Mouse (Mus musculus) small intestine, adult 2 months (tissue): Measurements from ENCODE around the gene Taar7b. TPM values are rescaled to one million over a fixed set of nuclear protein-coding genes. Genes with fewer than 3 reads are reported as not detected.

ENCODE experiments used
- H3K27ac ChIP-seq: fragments of 200-500 bp; 2 replicates; pipeline ENCODE4 v1.5.1; 2012; ENCODE audit warnings: low read depth, low read length, control low read depth, inconsistent platforms; ENCODE audit not compliant: insufficient read depth
- H3K27me3 ChIP-seq: fragments of 200-500 bp; 2 replicates; pipeline ENCODE4 v1.6.1; 2012; ENCODE audit warnings: mild to moderate bottlenecking, moderate library complexity, low read length, inconsistent platforms; ENCODE audit not compliant: control insufficient read depth, insufficient read depth
- H3K36me3 ChIP-seq: fragments of 200-500 bp; 2 replicates; pipeline ENCODE4 v1.6.1; 2012; ENCODE audit warnings: mild to moderate bottlenecking, low read length, control low read depth, inconsistent platforms; ENCODE audit not compliant: control insufficient read depth, insufficient read depth
- H3K4me1 ChIP-seq: fragments of 200-500 bp; 2 replicates; pipeline ENCODE4 v1.6.1; 2012; ENCODE audit warnings: low read length, inconsistent platforms, mixed read lengths; ENCODE audit not compliant: control insufficient read depth, insufficient read depth, insufficient read length
- H3K4me3 ChIP-seq: fragments of 200-500 bp; 2 replicates; pipeline ENCODE4 v1.5.1; 2012; ENCODE audit warnings: low read depth, mild to moderate bottlenecking, control low read depth, inconsistent platforms, low read length, moderate library complexity
- CTCF ChIP-seq: fragments of 200-500 bp; IDR thresholded peaks from 2 replicates; pipeline ENCODE4 v1.5.1; 2012; ENCODE audit warnings: low read depth, mild to moderate bottlenecking, control low read depth, inconsistent platforms, low read length, moderate library complexity, mixed read lengths; ENCODE audit not compliant: insufficient replicate concordance, insufficient read length; ENCODE audit errors: extremely low read depth
- POLR2A ChIP-seq: fragments of 200-500 bp; IDR thresholded peaks from 2 replicates; pipeline ENCODE4 v1.6.1; 2012; ENCODE audit warnings: low read depth, mild to moderate bottlenecking, control low read depth, inconsistent platforms, low read length, moderate library complexity
- WGBS: fragments of 180-500 bp; shearing (Covaris S2); methylation state at CpG from one replicate; pipeline ENCODE4 v1.1.7; 2018; 5-methylcytosine and 5-hydroxymethylcytosine counted together
- polyA plus RNA-seq: library from polyadenylated mRNA; depleted of rRNA; stranded (reverse); fragments of >200 nt; gene quantifications from 2 replicates; pipeline ENCODE4 v1.2.3, GENCODE M21; 2012

The Taar7b gene
- polyA plus RNA-seq, 1 experiment: not detected

DNA sequence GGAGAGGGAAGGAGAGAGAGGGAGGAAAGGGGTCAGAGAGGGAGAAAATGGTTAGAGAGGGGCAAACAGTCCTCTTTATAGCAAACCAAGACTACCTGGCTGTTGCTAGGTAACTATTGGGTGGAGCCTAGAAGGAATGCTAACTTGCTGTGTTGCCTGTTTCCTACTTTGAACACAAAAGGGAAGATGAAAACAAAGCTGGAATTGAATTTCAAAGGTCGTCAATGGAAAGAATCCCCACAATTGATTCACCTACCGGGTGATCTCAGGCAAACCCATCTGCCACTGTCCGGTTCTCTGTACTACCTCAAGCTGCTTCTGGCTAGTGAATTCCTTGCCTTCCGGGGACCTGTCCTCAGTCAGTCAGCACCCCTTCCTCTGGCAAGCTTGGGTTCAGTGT is 21.8 kb upstream of the Taar7b start:
- Histone ChIP-seq H3K36me3 (no peaks in the 10 kb centered on the region), H3K27ac (no peak overlapping the region), H3K27me3 (no peaks in the 10 kb centered on the region), H3K4me1 (no peaks in the 10 kb centered on the region), H3K4me3 (no peak overlapping the region)
- WGBS: 45% methylated on average over 4 of the region's 4 CpGs
- TF ChIP-seq POLR2A (no peak), CTCF (no peak)

DNA sequence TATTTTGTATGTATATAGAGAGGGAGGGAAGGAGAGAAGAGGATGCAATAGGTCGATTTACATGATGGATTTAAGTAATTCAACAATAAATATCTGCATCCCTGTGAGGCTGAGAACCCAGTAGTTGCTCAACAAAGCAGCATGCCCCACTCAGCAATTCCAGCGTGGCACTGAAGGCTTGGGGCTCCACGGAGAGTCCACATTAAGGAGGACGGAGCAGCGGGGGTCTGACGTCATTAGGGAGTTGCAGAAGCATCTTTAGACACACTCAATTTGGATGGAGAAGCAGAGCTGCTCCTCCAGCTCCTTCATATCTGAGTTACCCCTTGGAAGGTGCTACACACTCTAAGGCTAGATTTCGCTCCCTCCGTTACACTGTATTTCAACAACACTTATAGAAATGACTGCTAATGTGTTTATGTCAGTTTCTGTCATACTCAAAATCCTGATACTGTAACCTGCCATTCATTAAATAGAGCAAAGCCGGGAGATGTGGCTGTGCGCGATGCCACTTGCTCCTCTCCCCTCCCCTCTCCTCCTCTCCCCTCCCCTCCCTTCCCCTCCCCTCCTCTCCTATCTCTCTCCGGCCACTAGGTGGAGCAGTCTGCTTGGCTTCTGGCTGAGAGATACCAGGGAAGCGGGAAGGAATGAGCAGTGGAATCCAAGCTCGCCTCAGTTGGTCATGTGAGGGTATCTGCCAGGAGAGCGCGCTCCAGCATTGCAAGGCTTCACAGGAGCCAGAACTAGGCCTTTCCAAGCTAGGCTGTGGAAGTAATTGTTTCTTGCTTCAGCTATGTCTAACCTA is 20.6 kb upstream of the Taar7b start:
- Histone ChIP-seq H3K27ac (no peak overlapping the region), H3K4me1 (no peaks in the 10 kb centered on the region), H3K36me3 (no peaks in the 10 kb centered on the region), H3K4me3 (no peak overlapping the region), H3K27me3 (no peaks in the 10 kb centered on the region)
- no peak for TF ChIP-seq POLR2A
- peak; percentile 85; the same call in 1 of the 2 replicates for TF ChIP-seq CTCF
- WGBS: 43% methylated on average over 16 of the region's 16 CpGs

DNA sequence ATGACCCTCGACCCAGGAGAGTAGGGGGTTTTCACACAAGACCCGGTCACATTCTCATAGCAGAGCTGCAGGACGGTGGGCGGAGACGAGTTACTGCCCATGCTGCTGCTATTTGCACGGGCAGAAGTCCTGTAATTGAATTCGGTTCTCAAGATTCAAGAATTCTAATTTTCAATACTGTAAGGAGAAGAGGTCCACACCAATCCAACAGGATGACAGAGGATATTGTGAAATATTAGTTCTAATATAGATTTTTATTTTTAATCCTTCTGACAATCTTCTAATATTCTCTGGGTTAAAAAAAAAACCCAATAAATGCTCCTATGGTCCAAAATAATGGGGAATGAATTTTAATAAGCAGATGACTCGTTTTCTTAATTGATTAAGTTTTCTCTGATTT is 14.2 kb upstream of the Taar7b start, which contains the start of gene Taar6:
Taar6 (minus strand) TSS at position 101 of the 400 bp plus-strand sequence.
- H3K27me3 ChIP-seq: no peaks in the 10 kb centered on the region
- H3K4me3 ChIP-seq: no peak within 1 kb of the TSS
- no peaks in the 10 kb centered on the region for H3K4me1 ChIP-seq
- TF ChIP-seq POLR2A: no peak
- no peak for TF ChIP-seq CTCF
- WGBS: 82% methylated on average over 8 of the region's 8 CpGs
- no peaks in the 10 kb centered on the region for H3K36me3 ChIP-seq
- H3K27ac ChIP-seq: no peak within 1 kb of the TSS

DNA sequence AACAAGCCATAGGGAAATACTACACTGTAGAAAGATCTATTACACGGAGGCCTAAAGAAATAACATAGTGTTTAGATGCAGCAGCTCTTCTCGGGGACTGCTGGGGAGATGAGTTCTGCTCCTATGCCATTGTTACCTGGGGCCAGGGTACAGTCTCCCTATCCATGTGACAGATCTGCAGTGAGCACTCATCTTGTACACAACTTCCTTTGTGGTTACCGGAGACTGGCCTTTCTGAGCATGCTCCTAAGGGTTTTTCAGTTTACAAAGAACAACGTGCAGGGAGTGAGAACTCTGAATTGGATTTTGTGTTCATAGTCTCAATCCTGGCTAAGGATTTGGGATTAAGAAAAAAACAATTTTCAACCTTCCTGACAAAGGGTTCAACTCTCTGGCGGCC is 13.3 kb upstream of the Taar7b start:
- H3K4me1 ChIP-seq: no peaks in the 10 kb centered on the region
- H3K4me3 ChIP-seq: no peak overlapping the region
- no peak for TF ChIP-seq POLR2A
- no peak for TF ChIP-seq CTCF
- H3K36me3 ChIP-seq: no peaks in the 10 kb centered on the region
- no peak overlapping the region for H3K27ac ChIP-seq
- H3K27me3 ChIP-seq: no peaks in the 10 kb centered on the region
- WGBS: 58% methylated on average over 5 of the region's 5 CpGs

DNA sequence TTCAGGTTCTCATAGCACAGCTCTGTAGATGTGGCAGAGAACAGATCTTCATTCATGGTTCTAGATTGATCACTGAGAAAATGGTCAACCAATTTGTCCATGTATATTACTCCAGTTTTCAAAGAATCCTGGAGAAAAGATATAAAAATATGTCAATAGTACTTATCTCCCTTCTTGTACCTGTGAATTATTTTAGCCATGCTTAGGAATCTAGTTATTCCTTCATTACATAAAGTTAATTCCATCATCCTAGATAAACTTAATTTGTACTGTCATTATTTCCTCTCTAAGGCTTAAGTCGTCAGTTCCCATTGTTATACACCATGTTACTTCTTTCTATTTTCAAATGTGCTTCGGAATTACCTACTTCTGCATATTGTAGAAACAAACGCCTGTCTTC is 6.4 kb upstream of the Taar7b start, which contains the start of gene Taar7a:
Taar7a (minus strand) TSS at position 101 of the 400 bp plus-strand sequence.
- Histone ChIP-seq H3K27me3 (no peaks in the 10 kb centered on the region), H3K27ac (no peak within 1 kb of the TSS), H3K4me3 (no peak within 1 kb of the TSS), H3K36me3 (no peaks in the 10 kb centered on the region), H3K4me1 (no peaks in the 10 kb centered on the region)
- 88% methylated on average over 3 of the region's 3 CpGs for WGBS
- TF ChIP-seq POLR2A (no peak), CTCF (no peak)

DNA sequence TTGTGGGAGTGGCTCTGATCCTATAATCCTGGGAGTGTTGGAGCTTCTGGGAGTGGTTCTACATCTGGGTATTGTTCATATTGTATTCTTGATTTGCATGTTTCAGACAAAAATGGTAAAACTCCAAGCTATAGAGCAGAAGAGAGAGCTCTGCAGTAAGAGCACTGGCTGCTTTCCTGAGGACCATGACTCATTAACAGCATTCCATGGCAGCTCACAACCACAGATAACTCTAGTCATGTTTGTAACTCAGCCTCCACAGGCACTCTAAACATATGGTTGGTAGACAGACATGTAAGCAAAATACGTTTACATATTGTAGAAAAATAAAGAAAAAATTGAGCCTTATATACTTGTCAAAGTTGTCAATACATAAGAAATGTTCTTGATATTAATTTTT is 6.7 kb downstream of the Taar7b start:
- Histone ChIP-seq H3K27me3 (no peaks in the 10 kb centered on the region), H3K4me1 (no peaks in the 10 kb centered on the region), H3K27ac (no peak overlapping the region), H3K4me3 (no peak overlapping the region), H3K36me3 (no peaks in the 10 kb centered on the region)
- TF ChIP-seq CTCF (no peak), POLR2A (no peak)
- WGBS: 63% methylated on average over 1 of the region's 1 CpGs

DNA sequence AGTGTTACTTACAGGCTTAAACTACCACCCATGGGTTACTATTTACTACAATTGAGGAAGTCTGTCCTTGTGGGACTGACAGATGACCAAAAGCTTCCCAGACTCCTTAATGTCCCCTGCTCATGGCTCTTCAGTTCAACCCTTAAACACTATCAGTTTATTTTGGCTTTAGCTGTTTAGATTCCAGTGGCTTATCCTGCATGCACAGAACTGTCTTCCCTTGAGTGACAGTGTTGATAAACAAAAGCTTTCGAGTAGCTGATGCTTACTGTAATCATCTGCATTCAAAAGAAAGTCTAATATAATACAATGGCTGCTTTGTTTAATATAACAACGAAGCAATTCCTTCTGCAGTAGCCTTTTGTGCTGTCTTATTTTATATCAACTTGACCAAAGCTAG is 7.3 kb downstream of the Taar7b start:
- no peak for TF ChIP-seq CTCF
- 43% methylated on average over 2 of the region's 2 CpGs for WGBS
- no peak overlapping the region for H3K4me3 ChIP-seq

More for the DNA sequence above, 7.3 kb downstream of the Taar7b start:
- H3K4me1 ChIP-seq: no peaks in the 10 kb centered on the region
- no peaks in the 10 kb centered on the region for H3K27me3 ChIP-seq
- H3K27ac ChIP-seq: no peak overlapping the region
- no peaks in the 10 kb centered on the region for H3K36me3 ChIP-seq
